Mouse (Mus musculus): ENCODE results near the gene Pygb. TPM values are rescaled to one million over a fixed set of nuclear protein-coding genes. Genes with fewer than 3 reads are reported as not detected.

The Pygb gene
- total RNA-seq (2018; cell fraction: chromatin; rRNA removed) = 100 to 1,000 TPM in 1 of 26 experiments, 10 to 100 TPM in 23, 1 to 10 TPM in 2; 8.1 to 108 (median 39.3) TPM
- total RNA-seq (2018; cell fraction: cytosol; rRNA removed) = 10 to 100 TPM; 31.5 to 66.3 (median 47.1) TPM
- 10 to 100 TPM; 22.2 to 83.1 (median 39.5) TPM for total RNA-seq (2018; cell fraction: nucleus; rRNA removed)
- 44.5 to 59.8 TPM (median 50.7 TPM) in 3 replicates for polyA plus RNA-seq (2018)

DNA sequence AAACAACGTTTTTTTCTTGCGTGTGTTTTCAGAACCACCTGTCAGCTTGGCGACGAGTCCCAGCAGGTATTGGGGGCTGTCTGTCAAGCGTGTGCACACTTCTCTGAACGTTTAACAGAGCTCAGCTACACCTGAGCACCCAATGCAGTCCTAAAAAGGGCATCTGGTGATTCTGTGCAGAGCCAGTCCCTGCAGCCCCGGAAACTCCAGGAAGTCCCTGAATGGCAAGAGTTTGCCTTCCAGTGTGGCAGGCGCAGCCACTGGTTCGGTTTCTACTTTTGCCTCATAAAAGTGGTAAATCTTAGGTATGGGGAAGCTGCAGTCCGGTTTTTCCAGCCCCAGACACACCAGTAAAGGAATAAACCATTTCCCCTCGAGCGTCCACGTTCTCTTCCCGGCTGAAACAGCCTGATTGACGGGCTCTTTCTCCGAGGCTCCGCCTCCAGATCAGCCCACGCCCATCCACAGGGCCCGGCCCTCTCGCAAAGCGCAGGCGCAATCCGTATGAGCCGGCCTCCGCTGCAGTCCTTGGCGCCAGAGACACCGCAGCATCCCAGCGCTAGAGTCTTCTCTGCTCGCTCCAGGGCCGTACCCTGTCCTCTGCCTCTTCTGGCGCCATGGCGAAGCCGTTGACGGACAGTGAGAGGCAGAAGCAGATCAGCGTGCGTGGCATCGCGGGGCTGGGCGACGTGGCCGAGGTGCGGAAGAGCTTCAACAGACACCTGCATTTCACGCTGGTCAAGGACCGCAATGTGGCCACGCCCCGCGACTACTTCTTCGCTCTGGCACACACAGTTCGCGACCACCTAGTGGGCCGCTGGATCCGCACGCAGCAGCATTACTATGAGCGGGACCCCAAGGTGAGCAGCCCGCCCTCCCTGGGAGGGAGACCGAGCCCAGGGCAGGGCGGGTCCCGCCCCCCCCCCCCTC, at the start of gene Pygb:
Gene Pygb, plus strand, starts transcription at position 485 of the 930 bp plus-strand sequence.
- H3K27ac ChIP-seq = peak within 1 kb of the TSS; percentile 60
- 2% methylated on average over 56 of the region's 58 CpGs for WGBS (ENCODE audit: missing documents)

DNA sequence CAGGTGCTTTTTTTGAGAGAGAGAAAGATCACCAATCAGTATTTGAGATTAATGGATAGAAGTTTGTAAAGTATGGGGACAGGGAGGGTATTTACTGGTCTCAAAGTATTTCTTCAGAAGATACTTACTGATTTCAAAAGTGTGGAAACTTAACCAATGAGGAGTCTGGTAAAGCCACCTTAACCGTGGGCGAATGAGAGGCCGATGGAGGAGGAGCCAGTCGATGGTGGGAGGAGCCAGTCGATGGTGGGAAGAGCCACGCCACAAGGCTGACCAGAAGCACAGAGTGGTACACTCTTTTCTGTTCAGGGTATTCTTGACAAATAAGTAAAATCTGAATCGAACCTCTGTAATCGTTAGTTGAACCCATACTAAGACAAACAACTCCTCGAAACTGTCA, 48.7 kb upstream of the Pygb start:
- no peak overlapping the region for H3K27ac ChIP-seq
- H3K4me3 ChIP-seq (ENCODE audit: inconsistent target) = no peak overlapping the region
- H3K36me3 ChIP-seq (ENCODE audit: inconsistent target) = no peaks in the 10 kb centered on the region
- H3K79me2 ChIP-seq (ENCODE audit: inconsistent target) = no peaks in the 10 kb centered on the region
- WGBS (ENCODE audit: missing documents) = 75% methylated on average over 9 of the region's 9 CpGs

More for the DNA sequence above, at the start of gene Pygb:
- Histone ChIP-seq H3K36me3 (ENCODE audit: inconsistent target) (no peaks in the 10 kb centered on the region), H3K4me3 (ENCODE audit: inconsistent target) (peak within 1 kb of the TSS; percentile 81), H3K79me2 (ENCODE audit: inconsistent target) (peaks cover 38% of the 10 kb centered on the region)

DNA sequence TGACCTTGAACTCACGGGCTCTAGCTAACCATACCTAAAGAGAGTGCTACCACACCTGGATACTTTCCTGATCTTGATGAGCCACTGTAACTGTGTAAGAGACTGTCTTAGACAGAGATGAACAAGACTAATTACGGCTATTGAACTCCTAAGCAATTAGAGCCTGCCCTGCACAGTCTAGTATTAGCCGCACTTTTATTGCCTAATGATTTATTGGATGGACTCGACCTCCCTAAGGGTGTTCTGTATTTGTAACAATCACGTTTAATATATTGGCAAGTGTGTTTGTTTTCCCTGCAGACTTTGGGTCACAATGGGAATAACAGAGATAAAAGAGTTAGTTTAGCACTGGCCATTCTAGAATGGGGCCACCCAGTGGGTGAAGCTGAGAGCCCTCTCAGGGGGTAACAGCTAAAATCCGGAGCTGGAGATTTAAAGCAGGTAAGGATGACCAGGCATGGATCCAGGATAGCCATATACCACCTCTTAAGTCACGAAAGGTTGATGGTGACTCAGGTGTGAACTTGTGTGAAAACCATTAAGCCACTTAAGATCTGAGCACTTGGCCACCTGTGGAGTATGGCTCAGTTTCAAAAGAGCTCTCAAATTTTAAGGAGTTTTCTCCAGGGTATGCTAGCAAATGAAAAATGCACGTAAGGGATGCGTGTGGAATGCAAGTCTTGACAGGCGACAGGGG, 46.2 kb upstream of the Pygb start:
- no peaks in the 10 kb centered on the region for H3K79me2 ChIP-seq (ENCODE audit: inconsistent target)
- no peak overlapping the region for H3K27ac ChIP-seq
- H3K36me3 ChIP-seq (ENCODE audit: inconsistent target) = no peaks in the 10 kb centered on the region
- 76% methylated on average over 10 of the region's 10 CpGs for WGBS (ENCODE audit: missing documents)
- H3K4me3 ChIP-seq (ENCODE audit: inconsistent target) = no peak overlapping the region

DNA sequence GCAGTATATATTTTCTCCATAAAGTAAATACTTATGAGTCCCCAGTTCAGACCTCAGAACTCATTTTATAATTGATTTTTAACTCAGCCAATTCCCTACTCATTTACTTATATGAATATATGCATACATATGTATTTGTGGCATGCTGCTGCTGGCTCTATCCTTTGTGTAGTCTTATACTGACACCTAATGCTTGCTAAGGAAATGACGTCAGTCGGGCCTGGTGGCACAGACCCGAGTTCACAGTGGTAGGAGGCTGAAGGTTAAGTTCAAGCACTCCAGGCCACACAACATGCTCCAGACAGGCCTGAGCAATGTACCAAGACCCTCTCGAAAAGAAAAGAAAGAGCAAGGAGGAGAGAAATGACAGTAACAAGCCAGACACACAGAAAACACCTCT, 45.1 kb upstream of the Pygb start:
- 55% methylated on average over 4 of the region's 4 CpGs for WGBS (ENCODE audit: missing documents)
- H3K27ac ChIP-seq = no peak overlapping the region

DNA sequence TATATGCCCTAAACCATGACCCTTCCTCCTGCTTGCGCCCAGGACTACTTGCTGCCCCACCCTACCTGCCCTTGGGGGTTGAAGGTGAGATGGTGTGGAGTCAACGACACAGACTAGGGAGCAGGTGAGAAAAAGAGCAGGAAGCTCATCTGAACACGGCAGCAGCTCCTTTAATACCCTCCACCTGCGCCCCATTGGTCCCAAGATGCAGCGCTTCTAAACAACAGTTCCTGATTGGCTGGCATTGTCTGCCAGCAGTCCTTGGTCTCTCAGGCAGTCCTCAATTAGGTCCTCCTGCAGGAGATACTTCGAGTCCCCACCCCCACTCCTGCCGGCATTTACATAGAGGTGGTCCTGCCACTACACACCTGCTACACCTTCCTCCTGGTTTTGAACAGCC, 41.5 kb upstream of the Pygb start:
- no peak overlapping the region for H3K27ac ChIP-seq
- 71% methylated on average over 7 of the region's 7 CpGs for WGBS (ENCODE audit: missing documents)
- no peaks in the 10 kb centered on the region for H3K36me3 ChIP-seq (ENCODE audit: inconsistent target)
- no peak overlapping the region for H3K4me3 ChIP-seq (ENCODE audit: inconsistent target)
- H3K79me2 ChIP-seq (ENCODE audit: inconsistent target) = no peaks in the 10 kb centered on the region; the same call in 1 of the 2 replicates

More for the DNA sequence above, 45.1 kb upstream of the Pygb start:
- Histone ChIP-seq H3K36me3 (ENCODE audit: inconsistent target) (no peaks in the 10 kb centered on the region), H3K4me3 (ENCODE audit: inconsistent target) (no peak overlapping the region), H3K79me2 (ENCODE audit: inconsistent target) (no peaks in the 10 kb centered on the region)

DNA sequence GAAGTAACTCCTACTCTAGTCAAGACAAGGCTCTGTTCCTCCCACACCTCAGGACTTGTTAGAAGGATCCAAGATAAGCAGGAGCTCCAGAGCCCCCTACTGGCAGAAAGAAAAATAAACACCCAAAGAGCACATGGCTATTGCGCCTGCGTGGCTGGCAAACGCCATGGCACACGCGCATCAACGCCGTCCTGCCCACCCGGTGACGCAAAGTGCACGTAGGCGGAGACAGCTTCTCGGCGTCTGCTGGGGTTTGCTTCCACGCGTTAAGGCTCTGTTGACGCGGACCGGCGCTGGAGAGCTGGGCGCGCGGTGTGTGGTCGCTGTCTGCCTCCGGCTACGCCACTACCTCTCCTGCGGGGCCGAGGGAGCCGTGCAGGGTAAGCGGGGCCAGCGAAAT, 37.7 kb upstream of the Pygb start, which contains the start of gene Entpd6:
Gene Entpd6, plus strand, starts transcription at position 189 of the 400 bp plus-strand sequence.
- H3K36me3 ChIP-seq (ENCODE audit: inconsistent target) = peaks cover 9% of the 10 kb centered on the region; the same call in 1 of the 2 replicates
- H3K79me2 ChIP-seq (ENCODE audit: inconsistent target) = peaks cover 7% of the 10 kb centered on the region; the same call in 1 of the 2 replicates
- H3K27ac ChIP-seq = peak within 1 kb of the TSS; percentile 22
- WGBS (ENCODE audit: missing documents) = 2% methylated on average over 30 of the region's 30 CpGs
- peak within 1 kb of the TSS; percentile 54 for H3K4me3 ChIP-seq (ENCODE audit: inconsistent target)

DNA sequence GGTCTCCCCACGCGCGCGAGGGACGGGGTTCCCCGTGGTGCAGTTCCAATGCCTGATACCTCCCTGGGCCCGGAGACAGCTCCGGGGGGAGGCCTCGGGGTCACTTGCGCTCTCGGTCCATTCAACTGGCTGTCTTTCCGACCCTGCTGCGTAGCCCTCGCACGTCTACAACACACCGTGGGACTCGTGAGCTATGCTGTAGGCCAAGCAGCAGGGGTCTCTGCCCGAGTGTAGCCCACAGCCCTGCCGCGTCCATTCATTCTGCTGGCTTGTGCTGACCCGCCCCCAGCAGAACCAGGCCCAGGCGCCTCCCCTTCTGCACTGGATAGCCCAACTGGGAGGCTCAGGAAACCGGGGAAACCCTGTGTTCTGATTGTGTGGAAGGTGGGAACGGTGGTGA, 37.3 kb upstream of the Pygb start:
- Histone ChIP-seq H3K36me3 (ENCODE audit: inconsistent target) (peaks cover 9% of the 10 kb centered on the region; the same call in 1 of the 2 replicates), H3K79me2 (ENCODE audit: inconsistent target) (peaks cover 7% of the 10 kb centered on the region; the same call in 1 of the 2 replicates), H3K4me3 (ENCODE audit: inconsistent target) (peak overlapping the region; percentile 54), H3K27ac (peak overlapping the region; percentile 22)
- WGBS (ENCODE audit: missing documents) = under 1% methylated on average over 18 of the region's 24 CpGs

DNA sequence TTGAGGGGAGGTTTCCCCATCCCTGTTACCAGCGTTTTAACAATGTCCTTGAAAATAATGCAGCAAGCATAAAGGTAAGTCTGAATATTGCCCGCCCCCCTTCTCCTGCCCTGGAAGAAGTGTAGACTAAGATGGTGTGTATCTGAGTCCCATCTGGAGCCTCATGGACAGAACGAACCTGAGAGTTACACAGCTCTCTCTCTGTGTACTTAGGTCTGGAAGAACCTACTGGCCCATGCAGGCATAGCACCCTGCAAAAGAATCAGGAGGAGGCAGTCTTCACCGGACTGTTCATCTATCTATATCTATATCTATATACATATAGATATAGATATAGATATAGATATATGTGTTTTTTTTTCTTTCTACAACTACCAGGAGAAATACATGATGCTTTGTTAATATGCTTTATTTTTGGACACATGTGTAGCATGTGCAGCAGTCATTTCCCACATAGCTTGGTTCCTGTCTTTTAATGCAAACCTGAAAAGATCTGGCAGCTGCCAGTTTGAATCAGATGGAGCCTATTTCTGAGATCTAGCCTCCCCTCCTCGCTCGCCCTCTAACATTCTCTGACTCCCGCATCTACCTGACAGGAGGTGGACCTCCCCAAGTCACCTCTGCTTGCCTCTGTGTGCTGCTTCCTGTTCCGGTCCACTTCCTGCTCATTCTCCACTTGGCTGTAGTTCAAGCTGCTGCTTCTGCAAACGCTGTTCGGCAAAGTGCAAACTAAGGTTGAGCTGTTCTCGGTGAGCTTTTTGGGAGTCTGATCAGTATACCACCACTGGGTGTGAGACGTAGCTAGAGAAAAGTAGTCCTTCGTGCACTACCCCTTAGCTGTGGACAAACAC, 36.2 kb upstream of the Pygb start:
- peaks cover 9% of the 10 kb centered on the region; the same call in 1 of the 2 replicates for H3K36me3 ChIP-seq (ENCODE audit: inconsistent target)
- peak overlapping the region; percentile 54; the same call in 1 of the 2 replicates for H3K4me3 ChIP-seq (ENCODE audit: inconsistent target)
- H3K27ac ChIP-seq = no peak overlapping the region
- H3K79me2 ChIP-seq (ENCODE audit: inconsistent target) = peaks cover 7% of the 10 kb centered on the region; the same call in 1 of the 2 replicates
- WGBS (ENCODE audit: missing documents) = 20% methylated on average over 13 of the region's 13 CpGs

DNA sequence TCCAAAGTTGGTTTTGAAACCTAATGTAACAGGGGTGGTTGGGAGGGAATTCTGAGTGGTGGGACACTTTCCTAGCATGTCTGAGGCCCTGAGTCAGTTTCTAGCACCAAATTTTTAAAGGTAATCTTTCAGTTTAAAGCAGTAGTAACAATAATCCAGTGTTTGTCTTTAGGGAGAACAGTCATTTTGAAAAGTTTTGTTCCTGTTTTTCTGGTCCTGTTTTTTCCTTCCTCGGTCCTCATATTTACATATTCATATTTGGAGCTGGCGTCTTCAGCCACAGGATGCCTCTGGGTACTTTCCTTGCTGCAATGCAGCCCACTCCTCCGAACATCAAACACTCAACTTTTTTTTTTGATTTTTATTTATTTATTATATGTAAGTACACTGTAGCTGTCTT, 31.5 kb upstream of the Pygb start:
- no peak overlapping the region for H3K27ac ChIP-seq
- no peak overlapping the region for H3K4me3 ChIP-seq (ENCODE audit: inconsistent target)
- peaks cover 29% of the 10 kb centered on the region; the same call in 1 of the 2 replicates for H3K36me3 ChIP-seq (ENCODE audit: inconsistent target)
- H3K79me2 ChIP-seq (ENCODE audit: inconsistent target) = peaks cover 7% of the 10 kb centered on the region; the same call in 1 of the 2 replicates
- 83% methylated on average over 1 of the region's 3 CpGs for WGBS (ENCODE audit: missing documents)

DNA sequence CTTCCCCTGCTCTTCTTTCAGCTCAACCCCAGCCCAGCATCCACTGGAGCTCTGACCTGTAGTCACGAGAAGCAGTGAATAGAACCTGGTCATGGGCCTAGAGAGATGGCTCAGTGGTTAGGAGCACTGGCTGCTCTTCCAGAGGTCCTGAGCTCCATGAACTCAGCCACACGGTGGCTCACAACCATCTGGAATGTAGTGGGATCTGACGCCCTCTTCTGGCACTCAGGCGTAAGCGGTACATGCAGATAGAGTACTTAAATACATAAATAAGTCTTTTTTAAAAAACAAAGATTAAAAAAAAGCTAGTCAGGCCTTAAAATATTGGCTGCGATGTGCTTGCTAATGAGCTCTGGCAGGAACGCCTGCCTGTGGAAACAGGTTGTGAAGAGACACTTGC, 25.1 kb upstream of the Pygb start:
- no peak overlapping the region for H3K27ac ChIP-seq
- H3K36me3 ChIP-seq (ENCODE audit: inconsistent target) = peaks cover 44% of the 10 kb centered on the region
- H3K4me3 ChIP-seq (ENCODE audit: inconsistent target) = no peak overlapping the region
- no peaks in the 10 kb centered on the region for H3K79me2 ChIP-seq (ENCODE audit: inconsistent target)
- 89% methylated on average over 7 of the region's 7 CpGs for WGBS (ENCODE audit: missing documents)

DNA sequence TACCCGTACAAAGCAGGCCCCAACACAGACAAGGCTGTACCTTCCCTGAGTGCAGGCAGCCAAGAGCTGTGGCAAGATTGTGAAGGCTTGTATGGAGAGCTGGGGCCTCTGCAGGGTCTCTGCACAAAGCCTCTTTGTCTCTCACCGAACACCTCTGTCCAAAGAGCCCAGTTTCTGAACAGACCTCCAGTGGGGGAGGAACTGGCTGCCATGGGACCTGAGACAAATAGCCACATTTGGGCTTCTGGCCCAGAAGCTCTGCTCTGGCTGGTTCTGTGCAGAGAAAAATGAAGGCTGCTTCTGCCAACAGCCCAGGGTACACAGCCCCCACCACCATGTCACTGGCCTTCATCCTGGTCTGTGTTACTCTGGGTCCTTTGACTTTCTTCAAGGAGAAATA, 20.9 kb upstream of the Pygb start:
- H3K79me2 ChIP-seq (ENCODE audit: inconsistent target) = no peaks in the 10 kb centered on the region
- no peak overlapping the region for H3K4me3 ChIP-seq (ENCODE audit: inconsistent target)
- no peak overlapping the region for H3K27ac ChIP-seq
- peaks cover 40% of the 10 kb centered on the region for H3K36me3 ChIP-seq (ENCODE audit: inconsistent target)
- WGBS (ENCODE audit: missing documents) = 95% methylated on average over 2 of the region's 2 CpGs

DNA sequence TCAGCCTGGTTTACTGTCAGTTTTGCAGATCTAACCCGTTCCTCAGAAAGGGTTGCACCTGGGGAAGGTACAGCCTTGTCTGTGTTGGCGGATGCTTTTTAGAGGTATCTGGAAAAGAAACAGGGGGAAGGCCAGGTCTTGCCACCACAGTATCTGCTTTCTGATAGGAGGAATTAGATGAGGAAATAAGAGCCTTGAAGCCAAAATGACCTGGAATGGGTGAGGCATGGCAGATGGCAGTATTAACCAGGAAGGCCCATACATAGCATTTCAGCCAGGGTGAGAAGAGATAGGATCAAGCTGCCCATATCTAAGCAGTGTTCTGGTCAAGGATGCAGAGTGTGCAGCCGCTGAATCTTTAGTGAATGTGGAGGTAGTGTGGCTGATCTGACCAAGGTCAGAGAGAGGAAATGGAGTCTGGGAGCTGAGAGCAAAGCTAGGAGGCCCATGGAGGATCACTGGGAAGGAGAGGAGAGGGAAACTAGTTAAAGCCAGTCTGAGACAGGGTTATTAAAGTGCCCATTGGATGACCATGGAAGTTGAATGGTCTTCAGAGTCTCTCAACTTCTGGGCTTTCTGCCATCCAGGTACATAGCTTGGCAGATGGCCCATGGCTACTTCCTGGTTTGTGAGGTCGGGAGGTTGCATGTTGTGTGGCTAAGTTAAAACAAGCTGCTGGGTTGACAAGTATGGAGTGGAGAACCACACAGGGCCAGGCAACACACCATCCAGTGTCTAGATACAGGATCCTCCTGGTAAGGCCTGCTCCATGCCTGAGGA, 20.3 kb upstream of the Pygb start:
- Histone ChIP-seq H3K79me2 (ENCODE audit: inconsistent target) (no peaks in the 10 kb centered on the region), H3K36me3 (ENCODE audit: inconsistent target) (peaks cover 38% of the 10 kb centered on the region), H3K27ac (no peak overlapping the region), H3K4me3 (ENCODE audit: inconsistent target) (no peak overlapping the region)
- 74% methylated on average over 4 of the region's 4 CpGs for WGBS (ENCODE audit: missing documents)

DNA sequence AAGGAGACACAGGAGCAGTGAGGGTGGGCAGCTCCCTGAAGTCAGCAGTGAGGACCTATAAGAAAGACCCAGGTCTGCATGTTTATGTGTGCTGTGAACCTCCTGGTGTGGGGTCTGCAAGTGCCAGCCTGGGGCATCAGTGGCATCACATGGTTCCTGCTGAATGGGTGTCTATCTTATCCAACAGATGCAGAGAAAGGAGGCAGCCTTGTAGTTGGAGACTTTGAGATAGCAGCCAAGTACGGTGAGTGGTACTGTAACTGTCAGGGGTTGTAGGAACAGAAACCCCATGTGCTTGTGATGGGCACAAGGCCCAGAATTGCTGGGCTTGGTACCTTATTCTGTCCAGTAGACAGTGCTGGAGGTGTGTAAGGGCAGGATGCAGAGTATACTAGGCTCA, 17.9 kb upstream of the Pygb start:
- no peak overlapping the region for H3K4me3 ChIP-seq (ENCODE audit: inconsistent target)
- WGBS (ENCODE audit: missing documents) = 100% methylated on average over 1 of the region's 1 CpGs
- no peak overlapping the region for H3K27ac ChIP-seq
- H3K79me2 ChIP-seq (ENCODE audit: inconsistent target) = no peaks in the 10 kb centered on the region
- H3K36me3 ChIP-seq (ENCODE audit: inconsistent target) = peaks cover 25% of the 10 kb centered on the region; the same call in 1 of the 2 replicates

Data from macrophage (primary cell).